In the genomic region with DNA sequence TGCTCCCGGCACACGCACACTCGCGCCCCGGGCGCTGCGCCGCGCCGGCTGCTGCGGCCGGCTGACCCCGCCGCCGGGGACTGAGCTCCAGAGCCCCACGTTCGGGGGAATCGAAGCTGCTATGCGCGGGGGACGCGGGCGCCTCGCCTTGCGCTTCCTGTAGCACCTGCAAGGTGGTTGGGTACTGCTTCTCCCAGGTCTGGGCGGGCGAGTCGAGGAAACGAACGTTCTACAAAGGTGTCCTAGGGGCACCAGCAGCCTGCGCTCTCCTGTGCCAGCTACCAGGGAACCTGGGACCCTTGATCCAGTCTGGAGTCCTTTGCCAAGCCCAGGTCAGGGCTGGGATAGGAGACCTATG, we compare ENCODE assay signal across 8 mouse cellular contexts. TPM values are rescaled to one million over a fixed set of nuclear protein-coding genes. Genes with fewer than 3 reads are reported as not detected.
DNase-seq lines count a peak whose midpoint lies in the region; ATAC-seq and TF ChIP-seq lines count a peak whose summit lies in the region.

No protein-coding gene starts in this region.

- H3K4me2 ChIP-seq in kidney, embryonic 16.5 days (replicated peaks; ENCODE audit: low read depth, low read length): peak overlapping the region; percentile 96
- H3K4me2 ChIP-seq in embryonic facial prominence, embryonic 12.5 days (replicated peaks): peak overlapping the region; percentile 99
- peak overlapping the region; percentile 78 for H3K4me2 ChIP-seq in hindbrain, postnatal 0 days (ENCODE audit: low read depth, low read length)
- peak overlapping the region; percentile 92 for H3K4me2 ChIP-seq in midbrain, postnatal 0 days (ENCODE audit: low read depth, low read length, poor library complexity, severe bottlenecking)

- H3K36me3 ChIP-seq in kidney, embryonic 16.5 days (ENCODE audit: insufficient read depth, low read length): no peaks in the 10 kb centered on the region
- no peaks in the 10 kb centered on the region for H3K36me3 ChIP-seq in embryonic facial prominence, embryonic 12.5 days
- H3K36me3 ChIP-seq in hindbrain, postnatal 0 days (ENCODE audit: insufficient read depth, low read length): no peaks in the 10 kb centered on the region
- no peaks in the 10 kb centered on the region for H3K36me3 ChIP-seq in midbrain, postnatal 0 days (ENCODE audit: insufficient read depth, low read length)

- H3K4me1 ChIP-seq in kidney, embryonic 16.5 days (ENCODE audit: insufficient read depth, low read length): peaks cover 16% of the 10 kb centered on the region
- peaks cover 9% of the 10 kb centered on the region; the same call in 1 of the 2 replicates for H3K4me1 ChIP-seq in embryonic facial prominence, embryonic 12.5 days
- H3K4me1 ChIP-seq in hindbrain, postnatal 0 days (ENCODE audit: insufficient read depth, low read length): peaks cover 17% of the 10 kb centered on the region; the same call in 1 of the 2 replicates
- peaks cover 12% of the 10 kb centered on the region for H3K4me1 ChIP-seq in midbrain, postnatal 0 days (ENCODE audit: insufficient read depth, low read length)

- peak overlapping the region; percentile 53 for H3K4me3 ChIP-seq in kidney, embryonic 16.5 days (ENCODE audit: low read length)
- H3K4me3 ChIP-seq in embryonic facial prominence, embryonic 12.5 days: peak overlapping the region; percentile 53
- peak overlapping the region; percentile 68 for H3K4me3 ChIP-seq in hindbrain, postnatal 0 days (ENCODE audit: low read length)
- H3K4me3 ChIP-seq in midbrain, postnatal 0 days (ENCODE audit: low read depth, low read length): peak overlapping the region; percentile 76

- intact Hi-C loops in gastrocnemius, postnatal 14 days (cut with DNase I; ENCODE audit: low total_unique reads): no loop called here
- intact Hi-C loops in gastrocnemius, postnatal 36 days (cut with DNase I): no loop called here

- no peak overlapping the region for H3K27ac ChIP-seq in kidney, embryonic 16.5 days (ENCODE audit: low read length)
- H3K27ac ChIP-seq in embryonic facial prominence, embryonic 12.5 days: no peak overlapping the region
- H3K27ac ChIP-seq in hindbrain, postnatal 0 days: peak overlapping the region; percentile 88
- peak overlapping the region; percentile 91 for H3K27ac ChIP-seq in midbrain, postnatal 0 days (ENCODE audit: low read depth, low read length)

- H3K9ac ChIP-seq in kidney, embryonic 16.5 days (replicated peaks; ENCODE audit: low read length): no peak overlapping the region
- H3K9ac ChIP-seq in embryonic facial prominence, embryonic 12.5 days: peak overlapping the region; percentile 48
- H3K9ac ChIP-seq in hindbrain, postnatal 0 days (replicated peaks; ENCODE audit: low read length): peak overlapping the region; percentile 80
- peak overlapping the region; percentile 93 for H3K9ac ChIP-seq in midbrain, postnatal 0 days (replicated peaks; ENCODE audit: low read length, poor library complexity, severe bottlenecking)

- WGBS in kidney, embryonic 16.5 days: 0% methylated on average over 30 of the region's 31 CpGs
- 1% methylated on average over 27 of the region's 31 CpGs for WGBS in embryonic facial prominence, embryonic 12.5 days
- WGBS in hindbrain, postnatal 0 days: 1% methylated on average over 30 of the region's 31 CpGs
- WGBS in midbrain, postnatal 0 days: 0% methylated on average over 10 of the region's 31 CpGs

- no peak for TF ChIP-seq CTCF in hindbrain, postnatal 0 days (IDR thresholded peaks at IDR 0.05; ENCODE audit: low read depth)
- no peak for TF ChIP-seq CTCF in midbrain, postnatal 0 days (IDR thresholded peaks at IDR 0.05)

- H3K27me3 ChIP-seq in kidney, embryonic 16.5 days (ENCODE audit: insufficient read depth, low read length): peaks cover 68% of the 10 kb centered on the region
- H3K27me3 ChIP-seq in embryonic facial prominence, embryonic 12.5 days: peaks cover 78% of the 10 kb centered on the region
- no peaks in the 10 kb centered on the region; the same call in 1 of the 2 replicates for H3K27me3 ChIP-seq in hindbrain, postnatal 0 days (ENCODE audit: insufficient read depth, low read length)
- H3K27me3 ChIP-seq in midbrain, postnatal 0 days (ENCODE audit: insufficient read depth, low read length): no peaks in the 10 kb centered on the region

- no peak for ATAC-seq in kidney, embryonic 16.5 days (ENCODE audit: low FRiP score, low TSS enrichment)
- no peak for ATAC-seq in embryonic facial prominence, embryonic 12.5 days (ENCODE audit: insufficient number of reproducible peaks, insufficient read depth, low FRiP score, low TSS enrichment)
- no peak; the same call in none of the 2 replicates for ATAC-seq in hindbrain, postnatal 0 days
- peak; percentile 28; the same call in 1 of the 2 replicates for ATAC-seq in midbrain, postnatal 0 days (ENCODE audit: low FRiP score)

- DNase-seq in kidney, adult 9 months: no peak
- no peak for DNase-seq in hindbrain, postnatal 0 days (ENCODE audit: low spot score)
- no peak for DNase-seq in midbrain, postnatal 0 days (ENCODE audit: low spot score)
- no peak for DNase-seq in testis, postnatal 10 days (ENCODE audit: low spot score)
- no peak for DNase-seq in gastrocnemius, postnatal 14 days
- DNase-seq in gastrocnemius, postnatal 36 days: no peak

- no peaks in the 10 kb centered on the region for H3K9me3 ChIP-seq in kidney, embryonic 16.5 days (ENCODE audit: low read length)
- no peaks in the 10 kb centered on the region for H3K9me3 ChIP-seq in embryonic facial prominence, embryonic 12.5 days
- no peaks in the 10 kb centered on the region for H3K9me3 ChIP-seq in hindbrain, postnatal 0 days (ENCODE audit: low read length)
- no peaks in the 10 kb centered on the region for H3K9me3 ChIP-seq in midbrain, postnatal 0 days (ENCODE audit: low read length)

RNA-seq across cellular contexts. Expression of a gene that starts 0.3 kb away (rescaled TPM):
- polyA plus RNA-seq in kidney, embryonic 16.5 days (2015; fragmentation: Nextera tagmentation; extraction: Ambion mirVana): 0.11 and 0.13 TPM in 2 replicates
- polyA plus RNA-seq in embryonic facial prominence, embryonic 12.5 days (2016; fragmentation: Nextera tagmentation; extraction: Ambion mirVana): 0.35 and 0.48 TPM in 2 replicates
- total RNA-seq in hindbrain, postnatal 0 days (2014; rRNA removed): 98.9 and 115 TPM in 2 replicates
- polyA plus RNA-seq in hindbrain, postnatal 0 days (2015; fragmentation: Nextera tagmentation; extraction: Ambion mirVana): 16.7 and 17.7 TPM in 2 replicates
- total RNA-seq in midbrain, postnatal 0 days (2014; rRNA removed): 118 and 123 TPM in 2 replicates
- 17.8 and 20.5 TPM in 2 replicates for polyA plus RNA-seq in midbrain, postnatal 0 days (2015; fragmentation: Nextera tagmentation; extraction: Ambion mirVana)
- under 1 TPM; 0.14 to 0.20 TPM for total RNA-seq in gastrocnemius, postnatal 14 days (2021)
- total RNA-seq in gastrocnemius, postnatal 36 days (2021): under 1 TPM in 1 of 2 experiments, not detected in 1; 0.08 TPM

Comparison
In these comparisons a context has a peak if more than half of its experiments do, and no peak if none do; other contexts are left out.
1. H3K27ac ChIP-seq: peak in hindbrain, postnatal 0 days (single experiment) and midbrain, postnatal 0 days (single experiment); none in kidney, embryonic 16.5 days (single experiment) and embryonic facial prominence, embryonic 12.5 days (single experiment).
2. RNA of a gene that starts 0.3 kb away (total RNA-seq): 118 to 123 TPM in midbrain, postnatal 0 days and 98.9 to 115 TPM in hindbrain, postnatal 0 days; 0.14 to 0.20 TPM in gastrocnemius, postnatal 14 days and 0.08 TPM in gastrocnemius, postnatal 36 days; every median in the first group is over 10 times any median in the second.
3. Peak in every context shown above with its lines, with median percentiles within 50 percentile points of each other: H3K4me2 ChIP-seq and H3K4me3 ChIP-seq.